Mouse (Mus musculus): Measurements from ENCODE around the gene Aurkc.
"Not testable (repeated sequence)": the region's sequence is repeated elsewhere in the genome, so short reads cannot be mapped to it uniquely, and the experiment has no call there.

Gene Aurkc

DNA sequence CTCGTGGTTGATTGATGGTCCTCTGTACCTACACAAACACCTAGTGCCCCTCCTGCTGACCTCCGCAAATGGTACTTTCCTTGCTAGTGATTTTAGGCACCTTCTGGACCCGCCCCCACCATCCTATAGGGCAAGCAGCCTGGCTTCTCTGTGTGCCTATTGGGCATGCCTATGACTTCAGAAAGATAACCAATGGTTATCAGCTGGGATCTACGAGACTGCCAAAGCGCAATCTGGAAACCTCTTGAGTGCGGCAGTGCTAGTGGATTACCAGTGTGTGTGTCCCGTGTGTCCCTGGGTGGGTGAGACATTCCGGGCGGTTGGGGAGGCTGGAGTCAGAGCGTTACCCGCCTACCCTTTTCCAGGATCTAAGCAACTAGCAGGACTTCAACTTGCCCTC is at the start of gene Aurkc:
TSS of gene Aurkc (plus strand) at position 50 of the 400 bp plus-strand sequence.
- not testable (repeated sequence) for DNase-seq (ENCODE audit: low spot score)

DNA sequence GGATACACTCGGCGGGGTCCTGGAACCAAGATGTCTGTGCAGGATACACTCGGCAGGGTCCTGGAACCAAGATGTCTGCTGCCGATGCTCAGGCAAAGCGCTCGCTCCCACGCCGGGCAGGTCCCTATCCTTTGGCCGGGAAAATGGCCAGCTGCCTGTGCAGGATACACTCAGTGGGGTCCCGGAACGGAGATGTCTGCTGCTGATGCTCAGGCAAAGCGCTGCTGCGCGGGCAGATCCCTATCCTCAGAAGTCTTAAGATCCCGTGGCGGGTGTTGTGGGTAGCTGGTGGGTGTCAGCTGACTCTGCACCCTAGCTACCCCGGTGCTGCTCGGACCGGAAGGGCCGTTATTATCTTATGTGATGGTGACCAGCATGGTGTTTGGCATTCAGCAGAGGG is 47.0 kb upstream of the Aurkc start:
- not testable (repeated sequence) for DNase-seq (ENCODE audit: low spot score)

GRCm38 (mm10) chr7:6956576-6956975 is 38.5 kb upstream of the Aurkc start:
- DNase-seq (ENCODE audit: low spot score), result no peak

DNA sequence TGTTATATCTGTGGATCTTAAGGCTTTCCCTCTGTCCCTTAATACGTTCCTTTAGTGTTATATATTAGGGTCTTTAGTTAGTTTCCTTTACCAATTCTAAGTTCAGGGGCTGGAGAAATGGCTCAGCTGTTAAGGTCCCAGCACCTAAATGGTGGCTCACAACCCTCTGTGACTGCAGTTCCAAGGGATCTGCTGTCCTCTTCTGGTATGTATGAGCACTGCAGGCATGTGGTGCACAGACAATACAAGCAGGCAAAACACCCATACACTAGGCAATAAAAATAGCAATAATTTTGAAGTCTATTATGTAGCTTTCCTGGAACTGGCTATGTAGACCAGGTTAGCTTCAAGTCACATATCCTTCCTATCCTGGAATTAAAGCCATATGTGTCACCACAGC is 36.5 kb upstream of the Aurkc start:
- DNase-seq (ENCODE audit: low spot score), result no peak

DNA sequence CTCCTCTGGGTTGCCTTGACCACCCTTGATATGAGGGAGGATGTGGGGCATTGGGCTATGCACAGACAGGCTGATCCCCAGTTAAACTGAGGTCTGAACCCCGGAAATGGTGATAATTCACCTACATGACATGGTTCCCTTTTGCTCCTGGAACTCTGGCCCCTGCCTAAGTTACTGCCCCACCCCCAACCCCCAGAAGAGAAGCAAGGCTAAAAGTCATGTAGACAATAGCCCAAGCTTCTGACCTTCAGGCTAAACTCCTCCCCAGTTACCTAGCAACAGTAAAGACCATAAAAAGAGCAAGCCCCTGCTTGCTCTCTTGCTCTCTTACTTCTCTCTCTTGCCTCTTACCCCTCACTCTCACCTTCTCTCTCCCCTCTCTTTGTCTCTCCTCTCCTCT is 21.5 kb upstream of the Aurkc start:
- no peak for DNase-seq (ENCODE audit: low spot score)

- DNase-seq (ENCODE audit: low spot score), result no peak
Observed at GRCm38 (mm10) chr7:6976890-6977289, 18.2 kb upstream of the Aurkc start.

DNA sequence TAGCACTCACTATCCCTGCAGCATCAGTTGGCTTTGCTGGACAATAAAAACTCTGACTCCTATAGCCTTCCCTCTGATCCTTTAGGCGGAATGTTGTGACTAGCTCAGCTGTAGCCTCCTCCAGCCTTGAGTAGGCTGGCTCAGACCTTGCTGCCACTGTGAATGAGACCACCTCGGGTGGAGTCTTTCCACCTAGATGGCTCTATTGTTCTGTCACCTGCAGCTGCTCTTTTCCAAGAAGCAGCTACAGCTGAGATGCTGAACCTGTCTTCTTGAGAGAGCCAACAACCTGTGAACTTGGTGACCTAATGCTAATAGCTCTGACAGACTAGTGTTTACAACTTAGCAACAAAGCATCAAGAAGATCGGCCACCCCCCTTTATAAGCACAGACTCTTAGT is 3.8 kb downstream of the Aurkc start:
- not testable (repeated sequence) for DNase-seq (ENCODE audit: low spot score)

- DNase-seq (ENCODE audit: low spot score), result not testable (repeated sequence)
Observed at GRCm38 (mm10) chr7:7005441-7005840, 10.3 kb downstream of the Aurkc start.

DNA sequence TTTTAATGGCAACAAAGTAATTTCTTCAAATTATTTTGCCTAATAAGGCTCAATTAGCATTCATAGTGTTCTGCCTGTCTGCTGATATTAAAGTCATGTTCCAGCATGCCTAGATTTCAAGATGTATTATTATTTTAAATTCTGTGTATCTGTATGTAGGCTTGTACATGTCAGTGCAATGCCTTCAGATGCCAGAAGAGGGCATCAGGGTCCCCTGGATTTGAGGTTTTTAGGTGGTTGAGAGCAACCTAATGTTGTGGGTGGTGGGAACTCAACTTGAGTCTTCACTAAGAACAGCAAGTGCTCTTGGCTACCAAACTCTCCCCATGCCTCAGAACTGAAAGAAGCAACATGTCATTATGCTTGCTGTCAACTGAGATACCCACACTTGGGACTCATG is 32.3 kb downstream of the Aurkc start:
- DNase-seq (ENCODE audit: low spot score), result no peak

- DNase-seq (ENCODE audit: low spot score), result not testable (repeated sequence)
Observed at GRCm38 (mm10) chr7:7049659-7050320, 54.7 kb downstream of the Aurkc start.

Data from embryo, embryonic 10.5 days (tissue).